Mouse (Mus musculus) CH12.LX (cell line): Measurements from ENCODE around the gene Mrpl23.

Experiments
- CTCF ChIP-seq, 2 experiments: IDR thresholded peaks in 1 of 2; conservative IDR thresholded peaks in 1 of 2; 2 replicates each; pipeline ENCODE4 v1.5.1; 2011 to 2012; ENCODE audit warnings: low read depth in 2 of 2, low read length in 2 of 2, improper control_type of control experiment in 1 of 2, inconsistent platforms in 1 of 2, mild to moderate bottlenecking in 1 of 2, moderate library complexity in 1 of 2
- SIN3A ChIP-seq: IDR thresholded peaks from 2 replicates; pipeline ENCODE4 v1.6.1; 2012; ENCODE audit warnings: low read length, improper control_type of control experiment, inconsistent platforms
- ZMIZ1 ChIP-seq: IDR thresholded peaks from 2 replicates; pipeline ENCODE4 v1.6.1; 2012; ENCODE audit warnings: low read depth, mild to moderate bottlenecking, inconsistent platforms, low read length, improper control_type of control experiment

DNA sequence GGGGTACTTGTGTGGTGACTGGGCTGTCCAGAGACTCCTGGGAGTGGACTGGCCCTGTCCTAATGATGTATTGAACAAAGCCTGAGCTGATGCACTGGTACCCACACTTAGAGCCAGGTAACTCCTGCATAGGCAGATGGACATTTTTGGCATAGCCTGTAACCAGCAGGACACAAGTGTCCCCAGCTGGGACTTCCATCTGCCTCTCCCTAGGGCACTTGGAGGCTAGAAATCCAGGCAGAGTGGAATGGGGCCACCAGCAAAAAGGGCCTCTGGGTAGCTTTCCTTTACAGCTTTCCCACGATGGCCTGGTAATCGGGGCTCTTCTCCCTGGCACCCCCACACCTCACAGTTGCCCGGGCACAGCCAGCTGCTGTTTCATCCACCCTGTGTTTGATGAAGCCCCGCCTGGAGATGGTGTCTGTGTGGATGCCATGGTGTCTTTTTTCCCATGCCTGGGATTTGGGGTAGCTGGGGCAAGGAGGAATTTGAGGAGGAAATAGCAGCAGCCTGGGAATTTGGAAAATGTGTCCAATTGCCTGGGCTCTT is 29.4 kb downstream of the Mrpl23 start:
- TF ChIP-seq CTCF (conservative IDR thresholded peaks at IDR 0.05 in 1 of 2, IDR thresholded peaks at IDR 0.05 in 1 of 2; ENCODE audit: low read depth in 2 of 2, low read length in 2 of 2) (no peak), ZMIZ1 (no peak), SIN3A (no peak)
